Comparison of ENCODE assay signal across 24 mouse cellular contexts in the genomic region with DNA sequence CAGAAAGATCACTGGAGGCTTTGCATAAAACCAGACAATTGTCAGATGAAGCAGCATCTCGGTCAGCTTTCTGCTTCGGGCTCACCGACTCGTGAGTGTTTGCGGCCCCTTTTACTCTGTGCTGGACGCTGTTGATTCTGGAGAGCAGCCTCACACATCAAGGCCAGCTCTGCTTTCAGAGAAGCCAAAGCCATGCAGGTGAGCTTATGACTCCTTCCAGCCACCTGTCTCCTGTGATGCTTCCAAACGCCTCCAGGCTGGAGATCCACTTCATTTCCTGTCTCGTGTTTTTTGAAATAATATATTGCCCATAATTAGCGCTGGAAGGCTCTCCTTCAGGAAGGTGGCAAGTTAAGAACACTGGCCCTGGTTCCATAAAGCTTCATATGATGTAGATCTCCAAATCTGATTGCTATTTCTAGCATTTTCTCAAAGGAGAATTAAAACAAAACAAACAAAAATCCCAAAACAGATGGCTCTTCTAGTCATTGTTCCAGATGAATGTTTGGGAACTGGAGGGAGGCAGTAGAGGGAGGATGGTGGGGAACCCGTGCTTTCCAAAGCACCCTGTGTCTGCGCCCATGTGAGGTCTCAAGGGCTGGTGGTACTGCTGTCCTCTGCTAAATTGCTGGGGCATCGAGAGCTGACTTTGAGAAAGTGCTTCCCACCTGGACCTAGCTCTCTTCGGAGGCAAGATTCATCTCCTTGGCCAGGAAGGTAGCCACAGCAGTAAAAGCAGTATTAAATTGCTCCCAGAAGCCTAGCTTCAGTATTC.
DNase-seq lines count a peak whose midpoint lies in the region; ATAC-seq lines count a peak whose summit lies in the region.
"Had no signal": no experiment of that assay in that cellular context is flagged by ENCODE, and none has a peak within 500 bp of the region (broad histone marks: within the 10 kb centered on the region; RNA-seq: fewer than 3 reads in every experiment).

No protein-coding gene starts in this region.

- H3K27ac ChIP-seq in midbrain, embryonic 11.5 days (ENCODE audit: low read depth, low read length), result no peak overlapping the region
- no peak overlapping the region for H3K27ac ChIP-seq in midbrain, embryonic 13.5 days
- H3K27ac ChIP-seq: hindbrain, embryonic 10.5 days; intestine, embryonic 15.5 days; limb, embryonic 12.5 days; liver, embryonic 15.5 days; stomach, postnatal 0 days had no signal

- no peak overlapping the region for H3K4me3 ChIP-seq in midbrain, embryonic 11.5 days (ENCODE audit: low read depth, low read length)
- H3K4me3 ChIP-seq in midbrain, embryonic 13.5 days (replicated peaks), result no peak overlapping the region
- H3K4me3 ChIP-seq: hindbrain, embryonic 10.5 days; intestine, embryonic 15.5 days; limb, embryonic 12.5 days; liver, embryonic 15.5 days had no signal

- no peak overlapping the region for H3K9ac ChIP-seq in midbrain, embryonic 11.5 days (ENCODE audit: low read length)
- H3K9ac ChIP-seq in midbrain, embryonic 13.5 days (replicated peaks), result no peak overlapping the region
- H3K9ac ChIP-seq: intestine, embryonic 15.5 days; limb, embryonic 12.5 days; liver, embryonic 15.5 days; lung, embryonic 14.5 days had no signal

- no peak for ATAC-seq in midbrain, embryonic 11.5 days (ENCODE audit: low FRiP score)
- ATAC-seq in midbrain, embryonic 13.5 days, result no peak
- ATAC-seq: CD4-positive, CD25-positive, alpha-beta regulatory T cell, adult 4 months; forebrain, embryonic 14.5 days; hindbrain, embryonic 16.5 days; intestine, embryonic 15.5 days; midbrain, embryonic 16.5 days had no signal

- no peaks in the 10 kb centered on the region for H3K9me3 ChIP-seq in midbrain, embryonic 11.5 days (ENCODE audit: control insufficient read depth, low read length)
- no peaks in the 10 kb centered on the region for H3K9me3 ChIP-seq in midbrain, embryonic 13.5 days
- H3K9me3 ChIP-seq: hindbrain, embryonic 10.5 days; intestine, embryonic 15.5 days; limb, embryonic 12.5 days; liver, embryonic 15.5 days had no signal

- no peaks in the 10 kb centered on the region for H3K4me1 ChIP-seq in midbrain, embryonic 11.5 days (ENCODE audit: control insufficient read depth, insufficient read depth, low read length)
- no peaks in the 10 kb centered on the region for H3K4me1 ChIP-seq in midbrain, embryonic 13.5 days (replicated peaks)
- H3K4me1 ChIP-seq: hindbrain, embryonic 10.5 days; intestine, embryonic 15.5 days; limb, embryonic 12.5 days; liver, embryonic 15.5 days had no signal

- peak; percentile 33 for DNase-seq in midbrain, embryonic 11.5 days (ENCODE audit: low spot score, missing footprints)
- DNase-seq in cerebellum, adult 8-10 months, result peak; percentile 59
- peak; percentile 59 to 65 for DNase-seq in cerebellum, postnatal 25 days
- DNase-seq in right cerebral cortex, postnatal 25 days, result no peak
- DNase-seq in embryo, embryonic 10.5 days (ENCODE audit: low spot score), result no peak
- no peak for DNase-seq in testis, postnatal 14 days (ENCODE audit: low spot score)
- DNase-seq: adrenal gland, postnatal 14 days; heart, postnatal 14 days; kidney, adult 2 months; kidney, postnatal 4 days; lung, embryonic 14.5 days; lung, postnatal 14 days; right cerebral cortex, postnatal 4 days; thymus, postnatal 4 days had no signal

- 87% methylated on average over 13 of the region's 13 CpGs for WGBS in midbrain, embryonic 11.5 days
- WGBS in midbrain, embryonic 13.5 days, result 89% methylated on average over 13 of the region's 13 CpGs

- H3K36me3 ChIP-seq in midbrain, embryonic 11.5 days (ENCODE audit: control insufficient read depth, insufficient read depth, low read length), result no peaks in the 10 kb centered on the region
- H3K36me3 ChIP-seq in midbrain, embryonic 13.5 days, result no peaks in the 10 kb centered on the region
- H3K36me3 ChIP-seq: hindbrain, embryonic 10.5 days; intestine, embryonic 15.5 days; limb, embryonic 12.5 days; liver, embryonic 15.5 days had no signal

- H3K27me3 ChIP-seq in midbrain, embryonic 11.5 days (ENCODE audit: control insufficient read depth, insufficient read depth, low read length), result no peaks in the 10 kb centered on the region
- no peaks in the 10 kb centered on the region for H3K27me3 ChIP-seq in midbrain, embryonic 13.5 days
- H3K27me3 ChIP-seq: intestine, embryonic 15.5 days; limb, embryonic 12.5 days; liver, embryonic 15.5 days had no signal

- no peak overlapping the region for H3K4me2 ChIP-seq in midbrain, embryonic 11.5 days
- no peak overlapping the region for H3K4me2 ChIP-seq in midbrain, embryonic 13.5 days (replicated peaks)
- H3K4me2 ChIP-seq: intestine, embryonic 15.5 days; limb, embryonic 12.5 days; liver, embryonic 15.5 days; lung, embryonic 14.5 days had no signal

Comparison
In these comparisons a context has a peak if more than half of its experiments do, and no peak if none do; other contexts are left out.
1. DNase-seq: peak in midbrain, embryonic 11.5 days (single experiment), cerebellum, adult 8-10 months (single experiment) and cerebellum, postnatal 25 days (2 of 2); none in right cerebral cortex, postnatal 25 days (single experiment), embryo, embryonic 10.5 days (single experiment) and testis, postnatal 14 days (single experiment).